Mouse (Mus musculus) small intestine, adult 2 months (tissue): ENCODE measurements around the gene Hs6st3.

Experiments used
- CTCF ChIP-seq: fragments of 200-500 bp; IDR thresholded peaks from 2 replicates; pipeline ENCODE4 v1.5.1; 2012; ENCODE audit warnings: low read depth, mild to moderate bottlenecking, control low read depth, inconsistent platforms, low read length, moderate library complexity, mixed read lengths; ENCODE audit not compliant: insufficient replicate concordance, insufficient read length; ENCODE audit errors: extremely low read depth
- POLR2A ChIP-seq: fragments of 200-500 bp; IDR thresholded peaks from 2 replicates; pipeline ENCODE4 v1.6.1; 2012; ENCODE audit warnings: low read depth, mild to moderate bottlenecking, control low read depth, inconsistent platforms, low read length, moderate library complexity

- TF ChIP-seq CTCF (no peak), POLR2A (no peak)
Measured at GRCm38 (mm10) chr14:119227709-119228338, 89.7 kb downstream of the Hs6st3 start.
